Mouse (Mus musculus): ENCODE results near the gene Lhfpl2. TPM values are rescaled to one million over a fixed set of nuclear protein-coding genes. Genes with fewer than 3 reads are reported as not detected.

The Lhfpl2 gene
- polyA plus RNA-seq, 1 experiment: 20.9 TPM

Other genes with a start within 250 kb of the Lhfpl2 start
- 15.3 and 18.8 TPM in 2 replicates for gene Scamp1, start 228.1 kb downstream of the Lhfpl2 start, polyA plus RNA-seq (2012; rRNA removed)